Mouse (Mus musculus) thymus, postnatal 10 days (tissue): Measurements from ENCODE around the gene Adprhl1.

Experiments used
- DNase-seq, 2 experiments: peaks; one replicate each; pipeline ENCODE4 v3.0.0; 2021; ENCODE audit warnings: low spot score in 2 of 2

Gene Adprhl1

DNA sequence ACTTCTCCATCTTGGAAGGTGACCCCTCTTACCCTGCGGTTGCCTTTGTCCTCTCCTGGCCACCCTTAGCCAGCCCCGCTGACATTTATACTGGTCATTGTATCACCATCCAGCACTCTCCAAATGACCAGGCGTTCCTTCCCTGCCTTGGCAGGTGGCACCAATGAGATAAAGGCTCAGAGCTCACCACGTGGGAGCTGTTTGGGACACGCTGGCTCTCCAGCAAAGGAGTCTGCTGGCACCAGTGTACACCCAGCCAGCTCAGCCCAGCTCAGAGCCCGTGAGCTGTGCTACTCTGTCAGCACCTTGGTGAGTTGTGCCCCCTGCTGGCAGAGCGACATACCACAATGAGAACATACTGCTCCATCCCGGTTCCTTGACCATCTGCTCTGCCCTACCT, at the start of gene Adprhl1:
Gene Adprhl1 (minus strand): TSS at position 144 of the 400 bp plus-strand sequence.
- peak; percentile 21 to 70 for DNase-seq

- DNase-seq: no peak
These were observed 47.1 kb upstream of the Adprhl1 start for GRCm38 (mm10) chr8:13301036-13301435.

DNA sequence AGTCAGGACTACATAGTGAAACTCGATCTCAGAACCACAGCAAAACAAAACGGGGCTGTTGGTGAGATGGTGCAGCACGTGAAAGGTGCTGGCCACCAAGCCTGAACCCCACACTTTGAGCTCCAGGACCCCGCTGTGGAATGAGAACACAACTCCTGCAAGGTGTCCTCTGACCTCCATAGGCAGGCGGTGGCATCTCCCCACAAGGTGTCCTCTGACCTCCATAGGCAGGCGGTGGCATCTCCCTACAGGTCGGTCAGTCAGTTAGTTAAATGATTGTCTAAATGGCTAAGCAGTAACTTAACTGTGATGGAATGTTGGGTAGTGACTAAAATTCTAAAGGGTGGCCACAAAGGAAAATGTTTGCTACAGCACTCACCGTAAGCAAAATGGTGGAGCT, 45.6 kb upstream of the Adprhl1 start:
- DNase-seq: no peak

- no peak for DNase-seq
These were observed 39.9 kb upstream of the Adprhl1 start for GRCm38 (mm10) chr8:13293677-13294470.

DNA sequence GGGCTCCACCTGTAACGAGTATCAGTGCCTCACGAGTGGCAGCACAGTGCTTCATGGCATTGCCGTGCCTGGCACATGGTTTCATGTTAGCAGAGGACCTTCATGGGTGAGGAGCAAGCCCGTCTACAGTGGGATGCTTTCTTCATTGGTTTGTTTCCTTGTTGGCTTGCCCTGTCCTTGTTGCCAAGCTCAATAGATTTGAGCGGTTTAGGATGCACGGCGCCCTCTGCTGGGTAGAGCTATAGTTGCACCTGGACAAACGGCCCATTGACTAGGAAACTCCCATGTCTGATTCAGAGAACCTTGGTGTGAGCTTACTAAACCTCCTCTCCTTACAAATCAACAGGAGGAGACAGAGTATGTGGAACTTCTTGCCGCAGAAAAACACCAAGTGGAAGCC, 38.4 kb upstream of the Adprhl1 start:
- peak; percentile 43 to 69 for DNase-seq

GRCm38 (mm10) chr8:13288646-13289045, 34.7 kb upstream of the Adprhl1 start:
- no peak for DNase-seq

GRCm38 (mm10) chr8:13287692-13288623, 34.0 kb upstream of the Adprhl1 start, which contains the start of the genes Dcun1d2 and Tmco3:
Dcun1d2 (minus strand) TSS chr8:13288131.
Tmco3 (plus strand) TSS chr8:13288190.
- DNase-seq: peak; percentile 90 to 97

DNA sequence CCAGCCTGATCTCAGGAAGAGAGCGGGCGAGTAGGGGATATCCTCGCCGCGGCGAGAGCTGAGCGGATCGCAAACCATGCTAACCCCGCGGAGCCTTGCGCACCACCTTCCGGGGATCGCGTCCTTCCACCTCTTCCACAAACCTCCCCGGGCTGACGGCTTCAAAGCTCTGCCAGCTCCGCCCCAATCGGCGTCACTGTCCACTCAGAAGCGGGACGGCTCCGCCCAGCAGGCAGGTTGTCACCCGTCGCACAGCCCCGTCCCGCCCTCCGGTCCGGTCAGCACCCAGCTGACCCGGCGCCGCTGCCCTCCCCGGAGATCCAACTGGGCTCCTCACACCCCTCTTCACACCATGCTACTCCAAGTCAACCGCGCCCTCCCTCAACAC, 33.3 kb upstream of the Adprhl1 start:
- peak; percentile 74 to 78 for DNase-seq

GRCm38 (mm10) chr8:13283200-13283599, 29.2 kb upstream of the Adprhl1 start:
- no peak for DNase-seq

- DNase-seq: no peak
These were observed 23.0 kb upstream of the Adprhl1 start for GRCm38 (mm10) chr8:13276941-13277447.

DNA sequence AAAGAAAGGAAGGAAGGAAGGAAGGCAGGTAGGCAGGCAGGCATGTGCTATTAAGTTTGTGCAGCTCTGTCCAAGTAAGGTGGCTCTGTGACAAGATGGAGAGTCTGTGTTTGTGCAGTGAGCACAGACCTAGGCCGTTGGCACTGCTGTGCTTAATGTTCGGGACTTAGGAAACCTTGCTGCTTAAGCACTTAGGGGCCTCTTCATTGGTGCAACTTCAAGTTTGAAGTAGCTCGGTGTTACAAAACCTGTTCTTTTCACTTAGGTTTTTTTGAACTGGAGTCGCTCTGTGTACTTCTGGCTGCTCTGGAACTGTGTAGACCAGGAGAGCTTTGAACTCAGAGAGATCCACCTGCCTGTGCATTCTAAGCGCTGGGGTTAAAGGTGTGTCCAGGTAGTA, 18.9 kb upstream of the Adprhl1 start:
- DNase-seq: no peak

DNA sequence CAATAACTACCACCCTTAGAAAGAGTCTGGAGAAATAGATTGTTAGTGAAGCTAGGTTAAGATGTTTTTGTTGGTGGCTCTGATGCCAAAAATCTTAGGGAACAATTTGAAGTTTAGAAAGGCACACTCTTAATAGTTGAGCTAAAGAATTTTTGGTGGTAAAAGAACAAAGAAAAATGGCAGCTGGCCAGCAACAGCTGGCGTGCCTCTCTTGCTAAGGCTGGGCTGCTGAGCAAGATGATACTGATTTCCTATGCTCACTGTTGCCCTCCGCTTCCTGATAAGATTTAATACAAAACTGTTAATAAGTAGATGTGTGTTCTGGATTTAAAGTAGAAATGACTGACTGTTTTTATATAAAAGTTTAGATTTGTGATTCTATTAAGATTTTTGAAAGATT, 13.6 kb upstream of the Adprhl1 start:
- DNase-seq: no peak

GRCm38 (mm10) chr8:13263376-13263775, 9.4 kb upstream of the Adprhl1 start:
- DNase-seq: no peak

DNA sequence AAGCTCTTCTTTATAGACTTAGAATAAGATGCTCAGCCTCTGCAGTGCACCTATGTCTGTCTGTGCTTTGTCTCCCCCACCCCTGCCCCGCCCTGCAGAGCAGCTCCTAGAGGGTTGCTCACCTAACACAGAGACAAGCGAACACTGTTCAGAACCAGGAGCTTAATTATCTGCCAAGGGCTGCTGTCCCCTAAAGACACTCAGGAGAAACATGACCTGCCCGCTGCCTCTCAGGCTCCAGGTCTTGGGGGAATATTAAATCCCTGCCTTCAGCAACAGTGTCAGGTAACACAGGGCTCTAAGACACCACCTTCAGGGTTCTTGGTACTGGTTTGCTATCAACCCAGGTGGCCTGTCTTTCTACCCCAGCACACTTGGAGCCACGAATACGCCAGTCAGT, 549 bp downstream of the Adprhl1 start:
- no peak for DNase-seq

GRCm38 (mm10) chr8:13252837-13253236, 1.1 kb downstream of the Adprhl1 start:
- DNase-seq: no peak

DNA sequence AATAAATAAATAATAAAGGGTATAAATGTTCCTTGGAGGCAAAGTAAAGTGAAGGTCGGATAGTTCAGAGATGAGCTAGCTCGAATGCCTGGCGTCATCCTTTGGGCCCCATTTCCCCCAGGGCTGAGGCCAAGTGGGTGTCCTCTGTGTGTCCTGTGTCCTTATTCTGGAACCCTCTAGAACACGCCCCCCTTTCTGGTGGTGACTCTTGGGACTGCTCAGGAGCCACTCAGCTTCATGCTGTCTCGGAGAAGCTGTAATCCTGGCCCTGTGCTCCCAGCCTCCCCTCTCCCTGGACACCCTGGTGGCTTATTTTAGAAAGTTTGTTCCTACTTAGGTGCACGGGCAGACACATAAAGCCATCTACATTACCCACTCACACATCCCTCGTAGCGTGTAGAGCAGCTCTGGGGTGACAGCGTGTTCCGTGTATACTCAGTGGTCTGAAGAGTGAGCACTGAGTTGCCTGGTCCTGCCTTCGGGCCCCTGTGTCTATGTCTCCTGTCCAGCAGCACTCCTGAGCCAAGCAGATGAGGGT, 9.6 kb downstream of the Adprhl1 start:
- DNase-seq: no peak

GRCm38 (mm10) chr8:13242985-13243870, 10.7 kb downstream of the Adprhl1 start:
- no peak for DNase-seq

GRCm38 (mm10) chr8:13240691-13241090, 13.3 kb downstream of the Adprhl1 start:
- no peak for DNase-seq

GRCm38 (mm10) chr8:13240055-13240454, 13.9 kb downstream of the Adprhl1 start:
- no peak for DNase-seq

DNA sequence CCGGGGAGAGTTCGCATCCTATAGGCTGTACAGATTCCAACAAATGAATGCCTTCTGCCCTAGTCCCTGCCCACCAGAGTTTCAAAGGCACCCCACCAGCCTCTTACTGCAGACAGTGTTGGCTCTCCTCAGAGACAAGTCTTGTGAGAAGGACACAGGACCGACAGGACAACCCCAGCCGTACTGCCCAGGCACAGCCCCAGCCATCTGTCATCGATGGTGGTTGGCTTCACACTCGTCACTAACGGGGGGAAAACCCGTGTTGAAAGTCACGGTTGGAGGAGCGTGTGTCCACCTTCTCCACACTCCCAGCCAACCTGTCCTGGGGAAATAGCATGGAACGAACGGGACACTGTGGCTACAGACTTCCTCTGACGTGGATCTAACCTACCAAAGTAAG, 19.2 kb downstream of the Adprhl1 start:
- DNase-seq: no peak

- DNase-seq: no peak
These were observed 23.5 kb downstream of the Adprhl1 start for GRCm38 (mm10) chr8:13230471-13230870.
